Mouse (Mus musculus): ENCODE measurements around the gene Zfp276. TPM values are rescaled to one million over a fixed set of nuclear protein-coding genes. Genes with fewer than 3 reads are reported as not detected.
A peak's percentile ranks its signal among the peaks of the same experiment; 100 is the strongest.
"Not testable (repeated sequence)": the region's sequence is repeated elsewhere in the genome, so short reads cannot be mapped to it uniquely, and the experiment has no call there.

Gene Zfp276
- polyA plus RNA-seq (2016; fragmentation: Nextera tagmentation; extraction: Ambion mirVana) = 30.6 and 36.0 TPM in 2 replicates

GRCm38 (mm10) chr8:123254099-123254885, at the start of gene Zfp276, which contains the start of gene Vps9d1:
Gene Zfp276, plus strand, starts transcription at chr8:123254195.
Gene Vps9d1, minus strand, starts transcription at chr8:123254348.
- WGBS = under 1% methylated on average over 99 of the region's 99 CpGs
- H3K9me3 ChIP-seq = no peaks in the 10 kb centered on the region
- H3K4me3 ChIP-seq = peak within 1 kb of the TSS; percentile 98
- H3K27ac ChIP-seq = peak within 1 kb of the TSS; percentile 97
- DNase-seq (ENCODE audit: low spot score) = peak; percentile 86
- H3K27me3 ChIP-seq (ENCODE audit: insufficient read depth, poor library complexity, severe bottlenecking) = no peaks in the 10 kb centered on the region
- H3K4me1 ChIP-seq (replicated peaks) = peaks cover 52% of the 10 kb centered on the region
- peaks cover 71% of the 10 kb centered on the region for H3K36me3 ChIP-seq

- no peak for DNase-seq (ENCODE audit: low spot score)
- Histone ChIP-seq H3K4me1 (replicated peaks) (peaks cover 32% of the 10 kb centered on the region), H3K4me3 (peak overlapping the region; percentile 90), H3K36me3 (peaks cover 44% of the 10 kb centered on the region), H3K9me3 (no peaks in the 10 kb centered on the region), H3K27ac (peak overlapping the region; percentile 90), H3K27me3 (ENCODE audit: insufficient read depth, poor library complexity, severe bottlenecking) (no peaks in the 10 kb centered on the region)
- 56% methylated on average over 10 of the region's 10 CpGs for WGBS
Observed at GRCm38 (mm10) chr8:123211876-123212275, 42.1 kb upstream of the Zfp276 start.

GRCm38 (mm10) chr8:123212321-123213117, 41.5 kb upstream of the Zfp276 start, which contains the start of the genes Chmp1a and Spata33:
Gene Chmp1a, minus strand, starts transcription at chr8:123212763.
Gene Spata33, plus strand, starts transcription at chr8:123212832.
- 1% methylated on average over 76 of the region's 76 CpGs for WGBS
- peak; percentile 98 for DNase-seq (ENCODE audit: low spot score)
- no peaks in the 10 kb centered on the region for H3K9me3 ChIP-seq

GRCm38 (mm10) chr8:123213118-123213772, 40.8 kb upstream of the Zfp276 start:
- Histone ChIP-seq H3K9me3 (no peaks in the 10 kb centered on the region), H3K27ac (peak overlapping the region; percentile 90), H3K4me3 (peak overlapping the region; percentile 90), H3K27me3 (ENCODE audit: insufficient read depth, poor library complexity, severe bottlenecking) (no peaks in the 10 kb centered on the region), H3K4me1 (replicated peaks) (peaks cover 32% of the 10 kb centered on the region), H3K36me3 (peaks cover 30% of the 10 kb centered on the region)
- WGBS = 25% methylated on average over 22 of the region's 22 CpGs
- DNase-seq (ENCODE audit: low spot score) = no peak

More at GRCm38 (mm10) chr8:123212321-123213117, 41.5 kb upstream of the Zfp276 start, which contains the start of the genes Chmp1a and Spata33:
- Histone ChIP-seq H3K27ac (peak within 1 kb of the TSS; percentile 90), H3K36me3 (peaks cover 37% of the 10 kb centered on the region), H3K4me3 (peak within 1 kb of the TSS; percentile 90), H3K27me3 (ENCODE audit: insufficient read depth, poor library complexity, severe bottlenecking) (no peaks in the 10 kb centered on the region), H3K4me1 (replicated peaks) (peaks cover 32% of the 10 kb centered on the region)

GRCm38 (mm10) chr8:123215430-123215829, 38.6 kb upstream of the Zfp276 start:
- H3K36me3 ChIP-seq = 0 out of 2 replicates have a peak, but pooled peaks cover 9% of the 10 kb centered on the region
- 82% methylated on average over 3 of the region's 3 CpGs for WGBS
- H3K27me3 ChIP-seq (ENCODE audit: insufficient read depth, poor library complexity, severe bottlenecking) = no peaks in the 10 kb centered on the region
- DNase-seq (ENCODE audit: low spot score) = no peak
- no peak overlapping the region for H3K27ac ChIP-seq
- no peak overlapping the region for H3K4me3 ChIP-seq
- H3K4me1 ChIP-seq (replicated peaks) = peaks cover 32% of the 10 kb centered on the region
- no peaks in the 10 kb centered on the region for H3K9me3 ChIP-seq

- no peaks in the 10 kb centered on the region for H3K9me3 ChIP-seq
- H3K4me1 ChIP-seq (replicated peaks) = peaks cover 20% of the 10 kb centered on the region
- no peak overlapping the region for H3K4me3 ChIP-seq
- no peak overlapping the region for H3K27ac ChIP-seq
- DNase-seq (ENCODE audit: low spot score) = no peak
- H3K27me3 ChIP-seq (ENCODE audit: insufficient read depth, poor library complexity, severe bottlenecking) = no peaks in the 10 kb centered on the region
- H3K36me3 ChIP-seq = no peaks in the 10 kb centered on the region
- 88% methylated on average over 1 of the region's 1 CpGs for WGBS
Observed at GRCm38 (mm10) chr8:123220917-123221316, 33.1 kb upstream of the Zfp276 start.

- H3K36me3 ChIP-seq = peaks cover 35% of the 10 kb centered on the region
- WGBS = 4% methylated on average over 59 of the region's 59 CpGs
- H3K4me3 ChIP-seq = peak within 1 kb of the TSS; percentile 96
- peak; percentile 92 for DNase-seq (ENCODE audit: low spot score)
- H3K27me3 ChIP-seq (ENCODE audit: insufficient read depth, poor library complexity, severe bottlenecking) = no peaks in the 10 kb centered on the region
- no peaks in the 10 kb centered on the region for H3K9me3 ChIP-seq
- peak within 1 kb of the TSS; percentile 89 for H3K27ac ChIP-seq
- peaks cover 20% of the 10 kb centered on the region for H3K4me1 ChIP-seq (replicated peaks)
Observed at GRCm38 (mm10) chr8:123224278-123225266, 29.4 kb upstream of the Zfp276 start, which contains the start of gene Cdk10. Gene Cdk10, plus strand, starts transcription at chr8:123224842.

GRCm38 (mm10) chr8:123228416-123228815, 25.6 kb upstream of the Zfp276 start:
- DNase-seq (ENCODE audit: low spot score) = no peak
- H3K36me3 ChIP-seq = peaks cover 49% of the 10 kb centered on the region
- 100% methylated on average over 1 of the region's 1 CpGs for WGBS
- peaks cover 35% of the 10 kb centered on the region for H3K4me1 ChIP-seq (replicated peaks)
- no peak overlapping the region for H3K4me3 ChIP-seq
- H3K9me3 ChIP-seq = no peaks in the 10 kb centered on the region
- H3K27me3 ChIP-seq (ENCODE audit: insufficient read depth, poor library complexity, severe bottlenecking) = peaks cover 4% of the 10 kb centered on the region
- no peak overlapping the region for H3K27ac ChIP-seq

GRCm38 (mm10) chr8:123230326-123230725, 23.7 kb upstream of the Zfp276 start:
- peaks cover 24% of the 10 kb centered on the region for H3K27me3 ChIP-seq (ENCODE audit: insufficient read depth, poor library complexity, severe bottlenecking)
- DNase-seq (ENCODE audit: low spot score); H3K27ac ChIP-seq; H3K4me3 ChIP-seq; H3K9me3 ChIP-seq: not testable (repeated sequence)
- WGBS = 90% methylated on average over 11 of the region's 11 CpGs
- peaks cover 42% of the 10 kb centered on the region for H3K4me1 ChIP-seq (replicated peaks)
- H3K36me3 ChIP-seq = peaks cover 49% of the 10 kb centered on the region

GRCm38 (mm10) chr8:123231742-123232141, 22.3 kb upstream of the Zfp276 start:
- Histone ChIP-seq H3K36me3 (peaks cover 42% of the 10 kb centered on the region), H3K4me3 (no peak overlapping the region), H3K27ac (no peak overlapping the region), H3K9me3 (no peaks in the 10 kb centered on the region), H3K27me3 (ENCODE audit: insufficient read depth, poor library complexity, severe bottlenecking) (peaks cover 35% of the 10 kb centered on the region), H3K4me1 (replicated peaks) (peaks cover 50% of the 10 kb centered on the region)
- 67% methylated on average over 5 of the region's 5 CpGs for WGBS
- no peak for DNase-seq (ENCODE audit: low spot score)

- Histone ChIP-seq H3K27ac (no peak overlapping the region), H3K36me3 (peaks cover 34% of the 10 kb centered on the region), H3K27me3 (ENCODE audit: insufficient read depth, poor library complexity, severe bottlenecking) (peaks cover 44% of the 10 kb centered on the region), H3K9me3 (no peaks in the 10 kb centered on the region), H3K4me1 (replicated peaks) (peaks cover 52% of the 10 kb centered on the region), H3K4me3 (no peak overlapping the region)
- WGBS = 43% methylated on average over 7 of the region's 7 CpGs
- no peak for DNase-seq (ENCODE audit: low spot score)
Observed at GRCm38 (mm10) chr8:123232553-123232952, 21.4 kb upstream of the Zfp276 start.
